Mouse (Mus musculus): ENCODE results near the gene Fez2. TPM values are rescaled to one million over a fixed set of nuclear protein-coding genes. Genes with fewer than 3 reads are reported as not detected.

Gene Fez2
- polyA plus RNA-seq (2015; fragmentation: Nextera tagmentation; extraction: Ambion mirVana): 49.0 and 91.9 TPM in 2 replicates

GRCm38 (mm10) chr17:78417381-78418281 is at the start of gene Fez2:
Fez2 (minus strand) TSS chr17:78418152.

Other genes starting within 250 kb of the Fez2 start
- gene Crim1, start 217.9 kb downstream of the Fez2 start, polyA plus RNA-seq (2015; fragmentation: Nextera tagmentation; extraction: Ambion mirVana): 7.0 and 7.8 TPM in 2 replicates
- gene Vit, start 89.9 kb upstream of the Fez2 start, polyA plus RNA-seq (2015; fragmentation: Nextera tagmentation; extraction: Ambion mirVana): 5.5 and 9.2 TPM in 2 replicates

Measured in adrenal gland, postnatal 0 days (tissue).